8 mouse cellular contexts compared by ENCODE assay signal in genomic region chr5:115155831-115156230, GRCm38 (mm10). TPM values are rescaled to one million over a fixed set of nuclear protein-coding genes. Genes with fewer than 3 reads are reported as not detected.
DNase-seq lines count a peak whose midpoint lies in the region; ATAC-seq and TF ChIP-seq lines count a peak whose summit lies in the region.

No protein-coding gene starts in this region.

- 19% methylated on average over 5 of the region's 5 CpGs for whole genome bisulfite sequencing in heart, embryonic 15.5 days
- WGBS in large intestine, adult 2 months: 9% methylated on average over 5 of the region's 5 CpGs
- WGBS in midbrain, embryonic 15.5 days: 53% methylated on average over 5 of the region's 5 CpGs

- peak overlapping the region; percentile 29 for H3K27ac ChIP-seq in heart, embryonic 15.5 days
- no peak overlapping the region for H3K27ac ChIP-seq in midbrain, embryonic 15.5 days

- no peak for TF ChIP-seq CTCF in E14TG2a.4 (conservative IDR thresholded peaks at IDR 0.05; ENCODE audit: low read length)

- DNase-seq in 416B (ENCODE audit: low read depth): peak; percentile 96
- DNase-seq in large intestine, adult 2 months (ENCODE audit: low read depth, low spot score): peak; percentile 85
- no peak for DNase-seq in retina, postnatal 1 day
- DNase-seq in layer of hippocampus, adult 11-12 months (ENCODE audit: low spot score): no peak
- no peak for DNase-seq in embryo, embryonic 11 days

- H3K36me3 ChIP-seq in E14TG2a.4 (ENCODE audit: insufficient read depth, low read length): peaks cover 51% of the 10 kb centered on the region
- H3K36me3 ChIP-seq in heart, embryonic 15.5 days: peaks cover 3% of the 10 kb centered on the region
- no peaks in the 10 kb centered on the region for H3K36me3 ChIP-seq in midbrain, embryonic 15.5 days (replicated peaks)

- no peaks in the 10 kb centered on the region for H3K9me3 ChIP-seq in E14TG2a.4 (ENCODE audit: low read length)
- H3K9me3 ChIP-seq in heart, embryonic 15.5 days (replicated peaks): no peaks in the 10 kb centered on the region
- no peaks in the 10 kb centered on the region for H3K9me3 ChIP-seq in midbrain, embryonic 15.5 days

- H3K4me1 ChIP-seq in E14TG2a.4 (replicated peaks; ENCODE audit: low read depth, low read length): peaks cover 84% of the 10 kb centered on the region
- H3K4me1 ChIP-seq in heart, embryonic 15.5 days (replicated peaks): peaks cover 59% of the 10 kb centered on the region
- H3K4me1 ChIP-seq in midbrain, embryonic 15.5 days: peaks cover 51% of the 10 kb centered on the region

- H3K4me3 ChIP-seq in E14TG2a.4 (replicated peaks; ENCODE audit: low read length): peak overlapping the region; percentile 99
- peak overlapping the region; percentile 89 for H3K4me3 ChIP-seq in heart, embryonic 15.5 days
- peak overlapping the region; percentile 97; the same call in 1 of the 2 replicates for H3K4me3 ChIP-seq in midbrain, embryonic 15.5 days

- H3K9ac ChIP-seq in heart, embryonic 15.5 days: peak overlapping the region; percentile 49
- peak overlapping the region; percentile 18 for H3K9ac ChIP-seq in midbrain, embryonic 15.5 days

- ATAC-seq in heart, embryonic 15.5 days (replicated peaks; ENCODE audit: insufficient number of reproducible peaks, insufficient read depth, low FRiP score, low read depth): no peak
- ATAC-seq in midbrain, embryonic 15.5 days (replicated peaks): no peak

- H3K27me3 ChIP-seq in E14TG2a.4 (ENCODE audit: insufficient read depth, low read length): no peaks in the 10 kb centered on the region
- no peaks in the 10 kb centered on the region for H3K27me3 ChIP-seq in heart, embryonic 15.5 days
- no peaks in the 10 kb centered on the region for H3K27me3 ChIP-seq in midbrain, embryonic 15.5 days (replicated peaks)

- H3K4me2 ChIP-seq in heart, embryonic 15.5 days: peak overlapping the region; percentile 77
- peak overlapping the region; percentile 92 for H3K4me2 ChIP-seq in midbrain, embryonic 15.5 days

RNA-seq across cellular contexts. Expression of gene Mlec, which starts 2.1 kb away (rescaled TPM):
- polyA plus RNA-seq in heart, embryonic 15.5 days (2015; fragmentation: Nextera tagmentation; extraction: Ambion mirVana): 54.4 and 76.7 TPM in 2 replicates
- polyA plus RNA-seq in large intestine, adult 2 months (2012; rRNA removed): 131 and 153 TPM in 2 replicates
- polyA plus RNA-seq in midbrain, embryonic 15.5 days (2015; fragmentation: Nextera tagmentation; extraction: Ambion mirVana): 28.9 and 29.8 TPM in 2 replicates

RNA-seq across cellular contexts. Expression of gene Unc119b, which starts 21.1 kb away (rescaled TPM):
- polyA plus RNA-seq in heart, embryonic 15.5 days (2015; fragmentation: Nextera tagmentation; extraction: Ambion mirVana): 18.1 and 21.8 TPM in 2 replicates
- polyA plus RNA-seq in large intestine, adult 2 months (2012; rRNA removed): 33.6 and 35.6 TPM in 2 replicates
- polyA plus RNA-seq in midbrain, embryonic 15.5 days (2015; fragmentation: Nextera tagmentation; extraction: Ambion mirVana): 35.1 and 38.2 TPM in 2 replicates

RNA-seq across cellular contexts. Expression of gene Acads, which starts 36.7 kb away (rescaled TPM):
- 122 and 123 TPM in 2 replicates for polyA plus RNA-seq in heart, embryonic 15.5 days (2015; fragmentation: Nextera tagmentation; extraction: Ambion mirVana)
- 114 and 119 TPM in 2 replicates for polyA plus RNA-seq in large intestine, adult 2 months (2012; rRNA removed)
- 16.0 and 19.4 TPM in 2 replicates for polyA plus RNA-seq in midbrain, embryonic 15.5 days (2015; fragmentation: Nextera tagmentation; extraction: Ambion mirVana)

RNA-seq across cellular contexts. Expression of gene Cabp1, which starts 38.4 kb away (rescaled TPM):
- polyA plus RNA-seq in heart, embryonic 15.5 days (2015; fragmentation: Nextera tagmentation; extraction: Ambion mirVana): 0.96 and 1.2 TPM in 2 replicates
- 1.1 and 1.4 TPM in 2 replicates for polyA plus RNA-seq in large intestine, adult 2 months (2012; rRNA removed)
- 5.2 and 6.0 TPM in 2 replicates for polyA plus RNA-seq in midbrain, embryonic 15.5 days (2015; fragmentation: Nextera tagmentation; extraction: Ambion mirVana)

RNA-seq across cellular contexts. Expression of gene Gm10401, which starts 57.7 kb away (rescaled TPM):
- polyA plus RNA-seq in heart, embryonic 15.5 days (2015; fragmentation: Nextera tagmentation; extraction: Ambion mirVana): 13.5 and 17.4 TPM in 2 replicates
- 0.23 and 0.32 TPM in 2 replicates for polyA plus RNA-seq in large intestine, adult 2 months (2012; rRNA removed)
- 43.4 and 51.0 TPM in 2 replicates for polyA plus RNA-seq in midbrain, embryonic 15.5 days (2015; fragmentation: Nextera tagmentation; extraction: Ambion mirVana)

Comparison
In these comparisons a context has a peak if more than half of its experiments do, and no peak if none do; other contexts are left out.
1. DNase-seq: peak in 416B (single experiment) and large intestine, adult 2 months (single experiment); none in retina, postnatal 1 day (single experiment), layer of hippocampus, adult 11-12 months (single experiment) and embryo, embryonic 11 days (single experiment).
2. Peak in every context shown above with its lines, with median percentiles within 50 percentile points of each other: H3K4me3 ChIP-seq.